Mouse (Mus musculus) kidney, embryonic 14.5 days (tissue): ENCODE measurements around the gene Slc6a17. TPM values are rescaled to one million over a fixed set of nuclear protein-coding genes. Genes with fewer than 3 reads are reported as not detected.

ENCODE experiments used
- ATAC-seq: fragments of 200-750 bp; cut with Nextera tagmentation; 2 replicates; pipeline ENCODE4 v1.8.0; 2017; ENCODE audit warnings: moderate number of reproducible peaks, mild to moderate bottlenecking, moderate TSS enrichment, moderate library complexity; ENCODE audit not compliant: low FRiP score, low TSS enrichment
- H3K27ac ChIP-seq: fragments of 300-500 bp; sonication (generic); 2 replicates; pipeline ENCODE4 v1.5.1; 2014; ENCODE audit warnings: low read depth, mild to moderate bottlenecking, low read length, moderate library complexity, mixed read lengths
- H3K27me3 ChIP-seq: fragments of 300-500 bp; sonication (generic); 2 replicates; pipeline ENCODE4 v1.6.1; 2014; ENCODE audit warnings: mild to moderate bottlenecking, low read length; ENCODE audit not compliant: control insufficient read depth, insufficient read depth
- H3K36me3 ChIP-seq: fragments of 300-500 bp; sonication (generic); 2 replicates; pipeline ENCODE4 v1.6.1; 2014; ENCODE audit warnings: low read length, mixed read lengths; ENCODE audit not compliant: control insufficient read depth, insufficient read depth
- H3K4me1 ChIP-seq: fragments of 300-500 bp; sonication (generic); 2 replicates; pipeline ENCODE4 v1.6.1; 2014; ENCODE audit warnings: low read length, mixed read lengths; ENCODE audit not compliant: control insufficient read depth, insufficient read depth
- H3K4me2 ChIP-seq: fragments of 300-500 bp; sonication (generic); replicated peaks from 2 replicates; pipeline ENCODE4 v1.6.1; 2014; ENCODE audit warnings: low read depth, mild to moderate bottlenecking, low read length
- H3K4me3 ChIP-seq: fragments of 300-500 bp; sonication (generic); 2 replicates; pipeline ENCODE4 v1.5.1; 2014; ENCODE audit warnings: mild to moderate bottlenecking, low read length
- H3K9ac ChIP-seq: fragments of 300-500 bp; sonication (generic); 2 replicates; pipeline ENCODE4 v1.6.1; 2014; ENCODE audit warnings: low read depth, mild to moderate bottlenecking, low read length, moderate library complexity
- H3K9me3 ChIP-seq: fragments of 300-500 bp; sonication (generic); 2 replicates; pipeline ENCODE4 v1.6.1; 2016; ENCODE audit warnings: low read length; ENCODE audit not compliant: control insufficient read depth
- WGBS: fragments of 180-500 bp; shearing (Covaris S2); extraction: QIAGEN DNeasy Blood & Tissue Kit; methylation state at CpG from one replicate; pipeline ENCODE4 v1.1.7; 2014; 5-methylcytosine and 5-hydroxymethylcytosine counted together
- polyA plus RNA-seq: library from polyadenylated mRNA; unstranded; fragments of >200 nt; fragmentation: Nextera tagmentation; extraction: Ambion mirVana; gene quantifications from 2 replicates; pipeline ENCODE4 v1.2.1, GENCODE M21; 2014

Gene Slc6a17
- polyA plus RNA-seq, 1 experiment from 2014 or later, result 2.9 TPM

GRCm38 (mm10) chr3:107420156-107420555, 97.7 kb downstream of the Slc6a17 start:
- WGBS, result 61% methylated on average over 2 of the region's 2 CpGs
- Histone ChIP-seq H3K4me3 (no peak overlapping the region), H3K9me3 (no peaks in the 10 kb centered on the region), H3K36me3 (no peaks in the 10 kb centered on the region), H3K27me3 (no peaks in the 10 kb centered on the region), H3K4me2 (no peak overlapping the region), H3K4me1 (no peaks in the 10 kb centered on the region), H3K27ac (no peak overlapping the region), H3K9ac (no peak overlapping the region)
- ATAC-seq, result no peak

Other genes with a start within 250 kb of the Slc6a17 start
- gene Lamtor5, start 239.2 kb downstream of the Slc6a17 start, polyA plus RNA-seq, result 190 and 230 TPM in 2 replicates
- 4.4 and 5.1 TPM in 2 replicates for gene Slc16a4, start 226.8 kb downstream of the Slc6a17 start, polyA plus RNA-seq
- 20.9 and 21.0 TPM in 2 replicates for gene Rbm15, start 184.3 kb downstream of the Slc6a17 start, polyA plus RNA-seq
- 0.16 TPM in 1 of 2 replicates, not detected in the other for gene Kcnc4, start 58.5 kb downstream of the Slc6a17 start, polyA plus RNA-seq
- not detected in 2 replicates for gene Ubl4b, start 37.1 kb upstream of the Slc6a17 start, polyA plus RNA-seq
- 0.26 TPM in 1 of 2 replicates, not detected in the other for gene Alx3, start 77.0 kb upstream of the Slc6a17 start, polyA plus RNA-seq
- gene Gm10961, start 113.3 kb upstream of the Slc6a17 start, polyA plus RNA-seq, result not detected in 2 replicates
- 33.3 and 55.0 TPM in 2 replicates for gene Strip1, start 113.7 kb upstream of the Slc6a17 start, polyA plus RNA-seq
- 73.8 and 119 TPM in 2 replicates for gene Ahcyl1, start 178.5 kb upstream of the Slc6a17 start, polyA plus RNA-seq
- gene Csf1, start 242.5 kb upstream of the Slc6a17 start, polyA plus RNA-seq, result 3.9 and 8.5 TPM in 2 replicates